Mouse (Mus musculus): ENCODE measurements around the gene Prkg2.

The Prkg2 gene

GRCm38 (mm10) chr5:98900926-98901325 is 136.2 kb downstream of the Prkg2 start:
- in situ Hi-C loops (cut with MseI, MboI) = loop anchor here in 1 of 2 experiments (10.0 kb wide), 1 partner anchor 254 kb away; no protein-coding TSS in a partner anchor

- in situ Hi-C loops (cut with MseI, MboI) = loop anchor here in 1 of 2 experiments (10.0 kb wide), 1 partner anchor 257 kb away; no protein-coding TSS in a partner anchor
These were observed 139.2 kb downstream of the Prkg2 start for GRCm38 (mm10) chr5:98897946-98898345.

- in situ Hi-C loops (cut with MseI, MboI) = loop anchor here in 1 of 2 experiments (10.0 kb wide), 1 partner anchor 261 kb away; no protein-coding TSS in a partner anchor
These were observed 142.9 kb downstream of the Prkg2 start for GRCm38 (mm10) chr5:98894281-98894680.

GRCm38 (mm10) chr5:98890544-98891050 is 146.6 kb downstream of the Prkg2 start:
- in situ Hi-C loops (cut with MseI, MboI) = loop anchor here in 1 of 2 experiments (10.0 kb wide), 1 partner anchor 264 kb away; no protein-coding TSS in a partner anchor

- in situ Hi-C loops (cut with MseI, MboI) = no loop called here
These were observed 155.1 kb downstream of the Prkg2 start for GRCm38 (mm10) chr5:98882096-98882495.
